Mouse (Mus musculus): ENCODE results near the gene Rbm34. TPM values are rescaled to one million over a fixed set of nuclear protein-coding genes. Genes with fewer than 3 reads are reported as not detected.

Rbm34 gene
- polyA plus RNA-seq, 1 experiment from 2014 or later = 28.9 TPM

- peak overlapping the region; percentile 16; the same call in 1 of the 2 replicates for H3K27ac ChIP-seq
- H3K27me3 ChIP-seq (ENCODE audit: low read depth, poor library complexity, severe bottlenecking) = peaks cover 9% of the 10 kb centered on the region; the same call in 1 of the 2 replicates
- H3K4me1 ChIP-seq = peaks cover 38% of the 10 kb centered on the region
- H3K9me3 ChIP-seq (replicated peaks) = no peaks in the 10 kb centered on the region
- 60% methylated on average over 12 of the region's 12 CpGs for WGBS
- H3K36me3 ChIP-seq = no peaks in the 10 kb centered on the region
- DNase-seq (ENCODE audit: low spot score) = no peak
- H3K4me3 ChIP-seq = no peak overlapping the region
These were observed 57.4 kb downstream of the Rbm34 start for GRCm38 (mm10) chr8:126913241-126914106.

- Histone ChIP-seq H3K4me1 (peaks cover 32% of the 10 kb centered on the region), H3K27me3 (ENCODE audit: low read depth, poor library complexity, severe bottlenecking) (peaks cover 9% of the 10 kb centered on the region; the same call in 1 of the 2 replicates), H3K9me3 (replicated peaks) (no peaks in the 10 kb centered on the region), H3K27ac (peak overlapping the region; percentile 10; the same call in 1 of the 2 replicates), H3K36me3 (no peaks in the 10 kb centered on the region), H3K4me3 (no peak overlapping the region)
- DNase-seq (ENCODE audit: low spot score) = no peak
- WGBS = 74% methylated on average over 10 of the region's 10 CpGs
These were observed 61.5 kb downstream of the Rbm34 start for GRCm38 (mm10) chr8:126909371-126909802.

GRCm38 (mm10) chr8:126908805-126909204 is 62.1 kb downstream of the Rbm34 start:
- no peaks in the 10 kb centered on the region for H3K36me3 ChIP-seq
- WGBS = 77% methylated on average over 6 of the region's 6 CpGs
- no peak for DNase-seq (ENCODE audit: low spot score)
- H3K9me3 ChIP-seq (replicated peaks) = no peaks in the 10 kb centered on the region
- H3K27ac ChIP-seq = no peak overlapping the region
- H3K4me1 ChIP-seq = peaks cover 28% of the 10 kb centered on the region
- H3K4me3 ChIP-seq = no peak overlapping the region
- H3K27me3 ChIP-seq (ENCODE audit: low read depth, poor library complexity, severe bottlenecking) = peaks cover 9% of the 10 kb centered on the region; the same call in 1 of the 2 replicates

GRCm38 (mm10) chr8:126907968-126908367 is 62.9 kb downstream of the Rbm34 start:
- no peaks in the 10 kb centered on the region for H3K9me3 ChIP-seq (replicated peaks)
- H3K4me3 ChIP-seq = no peak overlapping the region
- 82% methylated on average over 9 of the region's 9 CpGs for WGBS
- no peak overlapping the region for H3K27ac ChIP-seq
- peaks cover 20% of the 10 kb centered on the region for H3K4me1 ChIP-seq
- H3K27me3 ChIP-seq (ENCODE audit: low read depth, poor library complexity, severe bottlenecking) = peaks cover 9% of the 10 kb centered on the region; the same call in 1 of the 2 replicates
- no peaks in the 10 kb centered on the region for H3K36me3 ChIP-seq
- DNase-seq (ENCODE audit: low spot score) = no peak

- no peak overlapping the region for H3K4me3 ChIP-seq
- no peaks in the 10 kb centered on the region for H3K9me3 ChIP-seq (replicated peaks)
- 86% methylated on average over 3 of the region's 3 CpGs for WGBS
- DNase-seq (ENCODE audit: low spot score) = no peak
- H3K27ac ChIP-seq = no peak overlapping the region
- peaks cover 19% of the 10 kb centered on the region for H3K4me1 ChIP-seq
- H3K36me3 ChIP-seq = no peaks in the 10 kb centered on the region
- H3K27me3 ChIP-seq (ENCODE audit: low read depth, poor library complexity, severe bottlenecking) = peaks cover 9% of the 10 kb centered on the region; the same call in 1 of the 2 replicates
These were observed 63.5 kb downstream of the Rbm34 start for GRCm38 (mm10) chr8:126907374-126907773.

- Histone ChIP-seq H3K27ac (no peak overlapping the region), H3K27me3 (ENCODE audit: low read depth, poor library complexity, severe bottlenecking) (peaks cover 2% of the 10 kb centered on the region; the same call in 1 of the 2 replicates), H3K4me1 (peaks cover 19% of the 10 kb centered on the region), H3K36me3 (no peaks in the 10 kb centered on the region), H3K4me3 (no peak overlapping the region), H3K9me3 (replicated peaks) (no peaks in the 10 kb centered on the region)
- no peak for DNase-seq (ENCODE audit: low spot score)
- WGBS = 90% methylated on average over 3 of the region's 3 CpGs
These were observed 65.5 kb downstream of the Rbm34 start for GRCm38 (mm10) chr8:126905387-126905786.

- H3K27me3 ChIP-seq (ENCODE audit: low read depth, poor library complexity, severe bottlenecking) = no peaks in the 10 kb centered on the region
- no peak overlapping the region for H3K27ac ChIP-seq
- H3K36me3 ChIP-seq = no peaks in the 10 kb centered on the region
- H3K4me1 ChIP-seq = peaks cover 8% of the 10 kb centered on the region
- DNase-seq (ENCODE audit: low spot score) = no peak
- WGBS = 91% methylated on average over 9 of the region's 9 CpGs
- H3K9me3 ChIP-seq (replicated peaks) = no peaks in the 10 kb centered on the region
- no peak overlapping the region for H3K4me3 ChIP-seq
These were observed 66.9 kb downstream of the Rbm34 start for GRCm38 (mm10) chr8:126903927-126904326.

- Histone ChIP-seq H3K27me3 (ENCODE audit: low read depth, poor library complexity, severe bottlenecking) (no peaks in the 10 kb centered on the region), H3K27ac (no peak overlapping the region), H3K9me3 (replicated peaks) (no peaks in the 10 kb centered on the region), H3K4me1 (peaks cover 3% of the 10 kb centered on the region; the same call in 1 of the 2 replicates), H3K4me3 (no peak overlapping the region), H3K36me3 (no peaks in the 10 kb centered on the region)
- 67% methylated on average over 9 of the region's 9 CpGs for WGBS
- DNase-seq (ENCODE audit: low spot score) = no peak
These were observed 67.5 kb downstream of the Rbm34 start for GRCm38 (mm10) chr8:126903224-126903895.

- WGBS = 90% methylated on average over 1 of the region's 1 CpGs
- Histone ChIP-seq H3K27me3 (ENCODE audit: low read depth, poor library complexity, severe bottlenecking) (no peaks in the 10 kb centered on the region), H3K4me1 (no peaks in the 10 kb centered on the region), H3K9me3 (replicated peaks) (no peaks in the 10 kb centered on the region), H3K27ac (no peak overlapping the region), H3K36me3 (no peaks in the 10 kb centered on the region), H3K4me3 (no peak overlapping the region)
- DNase-seq (ENCODE audit: low spot score) = no peak
These were observed 69.3 kb downstream of the Rbm34 start for GRCm38 (mm10) chr8:126901612-126902011.

GRCm38 (mm10) chr8:126901049-126901448 is 69.8 kb downstream of the Rbm34 start:
- 75% methylated on average over 2 of the region's 2 CpGs for WGBS

More at GRCm38 (mm10) chr8:126901049-126901448, 69.8 kb downstream of the Rbm34 start:
- Histone ChIP-seq H3K36me3 (no peaks in the 10 kb centered on the region), H3K4me3 (no peak overlapping the region), H3K9me3 (replicated peaks) (no peaks in the 10 kb centered on the region), H3K27me3 (ENCODE audit: low read depth, poor library complexity, severe bottlenecking) (no peaks in the 10 kb centered on the region), H3K27ac (no peak overlapping the region), H3K4me1 (no peaks in the 10 kb centered on the region)
- DNase-seq (ENCODE audit: low spot score) = no peak
